Mouse (Mus musculus): ENCODE data around the gene Ttn.

Gene Ttn

GRCm38 (mm10) chr2:76965542-76965941 lies 16.8 kb downstream of the Ttn start:
- no peak for DNase-seq (ENCODE audit: low read depth, low spot score)

GRCm38 (mm10) chr2:76962045-76962432 lies 20.3 kb downstream of the Ttn start:
- DNase-seq (ENCODE audit: low read depth, low spot score) = no peak

- DNase-seq (ENCODE audit: low read depth, low spot score) = no peak
Observed at GRCm38 (mm10) chr2:76961420-76962044, 20.8 kb downstream of the Ttn start.

- no peak for DNase-seq (ENCODE audit: low read depth, low spot score)
Observed at GRCm38 (mm10) chr2:76949774-76950173, 32.6 kb downstream of the Ttn start.

- no peak for DNase-seq (ENCODE audit: low read depth, low spot score)
Observed at GRCm38 (mm10) chr2:76938515-76938914, 43.8 kb downstream of the Ttn start.

GRCm38 (mm10) chr2:76929718-76930117 lies 52.6 kb downstream of the Ttn start:
- DNase-seq (ENCODE audit: low read depth, low spot score) = peak; percentile 70

GRCm38 (mm10) chr2:76928816-76929215 lies 53.5 kb downstream of the Ttn start:
- DNase-seq (ENCODE audit: low read depth, low spot score) = no peak

- DNase-seq (ENCODE audit: low read depth, low spot score) = no peak
Observed at GRCm38 (mm10) chr2:76928298-76928697, 54.0 kb downstream of the Ttn start.

GRCm38 (mm10) chr2:76926927-76927326 lies 55.4 kb downstream of the Ttn start:
- no peak for DNase-seq (ENCODE audit: low read depth, low spot score)

- no peak for DNase-seq (ENCODE audit: low read depth, low spot score)
Observed at GRCm38 (mm10) chr2:76914959-76915358, 67.4 kb downstream of the Ttn start.

- DNase-seq (ENCODE audit: low read depth, low spot score) = no peak
Observed at GRCm38 (mm10) chr2:76908705-76909457, 73.5 kb downstream of the Ttn start.

- no peak for DNase-seq (ENCODE audit: low read depth, low spot score)
Observed at GRCm38 (mm10) chr2:76903351-76903750, 79.0 kb downstream of the Ttn start.

- DNase-seq (ENCODE audit: low read depth, low spot score) = no peak
Observed at GRCm38 (mm10) chr2:76901476-76902086, 80.8 kb downstream of the Ttn start.

- DNase-seq (ENCODE audit: low read depth, low spot score) = no peak
Observed at GRCm38 (mm10) chr2:76899886-76900285, 82.5 kb downstream of the Ttn start.

- no peak for DNase-seq (ENCODE audit: low read depth, low spot score)
Observed at GRCm38 (mm10) chr2:76896990-76897389, 85.4 kb downstream of the Ttn start.

- no peak for DNase-seq (ENCODE audit: low read depth, low spot score)
Observed at GRCm38 (mm10) chr2:76895327-76895726, 87.0 kb downstream of the Ttn start.

- no peak for DNase-seq (ENCODE audit: low read depth, low spot score)
Observed at GRCm38 (mm10) chr2:76888721-76889120, 93.6 kb downstream of the Ttn start.

GRCm38 (mm10) chr2:76885855-76886254 lies 96.5 kb downstream of the Ttn start:
- DNase-seq (ENCODE audit: low read depth, low spot score) = no peak

GRCm38 (mm10) chr2:76881406-76881805 lies 100.9 kb downstream of the Ttn start:
- DNase-seq (ENCODE audit: low read depth, low spot score) = no peak

- no peak for DNase-seq (ENCODE audit: low read depth, low spot score)
Observed at GRCm38 (mm10) chr2:76875587-76875986, 106.8 kb downstream of the Ttn start.

GRCm38 (mm10) chr2:76866928-76867327 lies 115.4 kb downstream of the Ttn start:
- peak; percentile 51 for DNase-seq (ENCODE audit: low read depth, low spot score)

- no peak for DNase-seq (ENCODE audit: low read depth, low spot score)
Observed at GRCm38 (mm10) chr2:76865497-76865896, 116.8 kb downstream of the Ttn start.

GRCm38 (mm10) chr2:76861327-76861726 lies 121.0 kb downstream of the Ttn start:
- no peak for DNase-seq (ENCODE audit: low read depth, low spot score)
